Mouse (Mus musculus): ENCODE results near the gene Hoxc11. TPM values are rescaled to one million over a fixed set of nuclear protein-coding genes. Genes with fewer than 3 reads are reported as not detected.

Gene Hoxc11
- polyA plus RNA-seq, 1 experiment from 2014 or later: not detected

GRCm38 (mm10) chr15:102969296-102969695 lies 15.1 kb downstream of the Hoxc11 start:
- Histone ChIP-seq H3K36me3 (no peaks in the 10 kb centered on the region), H3K4me2 (replicated peaks) (no peak overlapping the region), H3K9me3 (no peaks in the 10 kb centered on the region), H3K4me3 (no peak overlapping the region), H3K9ac (replicated peaks) (no peak overlapping the region), H3K4me1 (0 out of 2 replicates have a peak, but pooled peaks cover 6% of the 10 kb centered on the region), H3K27ac (replicated peaks) (no peak overlapping the region), H3K27me3 (peaks cover 98% of the 10 kb centered on the region)
- ATAC-seq (ENCODE audit: low FRiP score, low read depth): no peak
- WGBS: 26% methylated on average over 1 of the region's 1 CpGs

GRCm38 (mm10) chr15:102970740-102971139 lies 16.5 kb downstream of the Hoxc11 start:
- Histone ChIP-seq H3K9ac (replicated peaks) (no peak overlapping the region), H3K4me2 (replicated peaks) (no peak overlapping the region), H3K4me3 (no peak overlapping the region), H3K4me1 (0 out of 2 replicates have a peak, but pooled peaks cover 6% of the 10 kb centered on the region), H3K27me3 (peaks cover 98% of the 10 kb centered on the region), H3K27ac (replicated peaks) (no peak overlapping the region), H3K9me3 (no peaks in the 10 kb centered on the region), H3K36me3 (no peaks in the 10 kb centered on the region)
- ATAC-seq (ENCODE audit: low FRiP score, low read depth): no peak
- 2% methylated on average over 12 of the region's 12 CpGs for WGBS

DNA sequence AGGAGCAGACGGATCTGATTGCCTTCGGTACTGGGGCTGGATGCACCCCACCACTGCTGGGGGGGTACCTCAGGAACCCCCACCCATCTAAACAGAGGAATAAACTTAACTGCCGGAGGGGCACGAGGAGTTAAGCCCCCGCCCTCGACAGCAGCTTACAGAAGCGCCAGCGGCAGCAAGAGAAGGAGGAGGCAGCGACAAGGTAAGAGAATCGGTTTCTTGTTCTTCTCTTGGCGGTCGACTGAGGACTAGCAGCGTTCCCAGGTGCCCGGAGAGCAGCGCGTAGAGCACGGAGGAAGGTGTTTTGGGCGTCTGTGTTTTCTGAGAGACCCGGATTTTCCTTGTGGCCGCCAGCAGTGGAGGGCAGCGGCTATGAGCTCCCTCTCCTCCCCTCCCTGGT lies 18.0 kb downstream of the Hoxc11 start:
- Histone ChIP-seq H3K4me2 (replicated peaks) (no peak overlapping the region), H3K27me3 (peaks cover 98% of the 10 kb centered on the region), H3K36me3 (no peaks in the 10 kb centered on the region), H3K9ac (replicated peaks) (no peak overlapping the region), H3K4me1 (no peaks in the 10 kb centered on the region), H3K27ac (replicated peaks) (no peak overlapping the region), H3K9me3 (no peaks in the 10 kb centered on the region), H3K4me3 (no peak overlapping the region)
- WGBS: under 1% methylated on average over 21 of the region's 21 CpGs
- no peak for ATAC-seq (ENCODE audit: low FRiP score, low read depth)

DNA sequence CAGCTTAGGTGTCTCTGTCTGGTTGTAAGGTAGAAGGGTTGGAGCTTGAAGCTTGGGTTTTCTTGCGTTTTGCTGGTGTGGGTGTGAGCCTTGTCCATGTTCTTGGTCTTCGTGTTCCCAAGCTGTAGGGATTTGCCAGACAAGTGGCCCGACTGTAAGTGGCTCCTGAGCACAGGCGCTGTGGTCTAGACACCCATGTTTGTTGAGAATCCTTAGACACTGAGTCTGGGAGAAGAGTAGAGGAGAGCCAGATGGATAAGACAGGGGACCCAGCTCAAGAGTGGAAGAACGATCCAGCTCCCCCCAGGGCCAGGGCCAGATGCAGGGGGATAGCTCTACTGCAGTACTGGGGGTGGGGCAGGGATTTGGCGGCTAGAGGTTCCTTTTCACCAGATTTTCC lies 18.5 kb downstream of the Hoxc11 start:
- H3K9me3 ChIP-seq: no peaks in the 10 kb centered on the region
- 2% methylated on average over 6 of the region's 6 CpGs for WGBS
- ATAC-seq (ENCODE audit: low FRiP score, low read depth): no peak
- no peak overlapping the region for H3K4me3 ChIP-seq
- H3K27ac ChIP-seq (replicated peaks): no peak overlapping the region
- no peak overlapping the region for H3K4me2 ChIP-seq (replicated peaks)
- H3K9ac ChIP-seq (replicated peaks): no peak overlapping the region
- peaks cover 98% of the 10 kb centered on the region for H3K27me3 ChIP-seq
- H3K36me3 ChIP-seq: no peaks in the 10 kb centered on the region
- H3K4me1 ChIP-seq: no peaks in the 10 kb centered on the region

DNA sequence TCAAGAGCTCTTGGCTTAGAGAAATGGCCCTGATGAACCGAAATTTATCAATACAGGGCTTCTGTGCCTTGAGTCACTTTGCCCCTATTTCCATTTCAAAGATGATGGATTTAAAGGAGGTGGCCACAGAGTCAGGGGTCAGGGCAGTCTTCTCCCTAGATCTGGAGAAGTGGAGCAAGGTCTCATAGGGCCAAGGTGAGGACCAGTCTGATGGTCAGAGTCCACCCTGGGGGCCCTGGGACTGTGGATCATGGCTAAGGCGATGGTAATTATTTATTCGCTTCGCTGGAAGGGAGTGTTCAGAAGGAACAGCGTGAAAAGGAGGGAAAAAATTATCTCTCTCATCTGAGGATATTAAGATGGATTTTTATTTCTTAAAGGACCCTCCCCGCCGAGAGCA lies 20.8 kb downstream of the Hoxc11 start:
- Histone ChIP-seq H3K9ac (replicated peaks) (no peak overlapping the region), H3K4me1 (no peaks in the 10 kb centered on the region), H3K9me3 (no peaks in the 10 kb centered on the region), H3K27ac (replicated peaks) (no peak overlapping the region), H3K4me3 (no peak overlapping the region), H3K4me2 (replicated peaks) (no peak overlapping the region), H3K27me3 (peaks cover 99% of the 10 kb centered on the region), H3K36me3 (no peaks in the 10 kb centered on the region)
- no peak for ATAC-seq (ENCODE audit: low FRiP score, low read depth)
- 5% methylated on average over 7 of the region's 7 CpGs for WGBS

- H3K4me2 ChIP-seq (replicated peaks): no peak overlapping the region
- H3K27me3 ChIP-seq: peaks cover 99% of the 10 kb centered on the region
- no peak overlapping the region for H3K27ac ChIP-seq (replicated peaks)
- H3K9me3 ChIP-seq: no peaks in the 10 kb centered on the region
- WGBS: 2% methylated on average over 21 of the region's 21 CpGs
- no peak for ATAC-seq (ENCODE audit: low FRiP score, low read depth)
- H3K4me3 ChIP-seq: no peak overlapping the region
- no peaks in the 10 kb centered on the region for H3K4me1 ChIP-seq
- H3K9ac ChIP-seq (replicated peaks): no peak overlapping the region
- no peaks in the 10 kb centered on the region for H3K36me3 ChIP-seq
These were observed 21.5 kb downstream of the Hoxc11 start for GRCm38 (mm10) chr15:102975688-102976111.

DNA sequence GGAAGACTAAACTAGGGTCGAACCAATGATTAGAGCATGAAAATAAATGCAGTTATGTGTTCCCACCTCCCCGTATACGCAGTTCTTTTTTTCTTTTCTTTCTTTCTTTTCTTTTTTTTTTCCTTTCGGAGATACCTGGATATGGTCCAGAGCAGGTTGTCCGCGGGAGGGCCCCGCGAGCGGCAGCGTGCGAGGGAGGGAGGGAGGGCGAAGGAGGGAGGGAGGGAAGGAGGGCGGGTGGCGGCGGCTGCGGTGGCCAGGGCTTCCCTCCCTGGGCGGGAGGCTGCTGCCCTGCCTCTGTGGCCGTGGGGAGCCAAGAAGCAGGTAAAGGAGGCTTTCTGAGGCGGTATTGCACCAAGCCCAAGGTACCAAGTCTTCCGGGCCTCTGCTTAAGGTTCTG lies 21.9 kb downstream of the Hoxc11 start, which contains the start of gene Hoxc9:
Gene Hoxc9, plus strand, starts transcription at position 269 of the 400 bp plus-strand sequence.
- ATAC-seq (ENCODE audit: low FRiP score, low read depth): no peak
- H3K9me3 ChIP-seq: no peaks in the 10 kb centered on the region
- H3K27me3 ChIP-seq: peaks cover 99% of the 10 kb centered on the region
- no peaks in the 10 kb centered on the region for H3K4me1 ChIP-seq
- 2% methylated on average over 14 of the region's 20 CpGs for WGBS
- no peak within 1 kb of the TSS for H3K9ac ChIP-seq (replicated peaks)
- no peak within 1 kb of the TSS for H3K27ac ChIP-seq (replicated peaks)
- H3K4me3 ChIP-seq: no peak within 1 kb of the TSS
- H3K36me3 ChIP-seq: no peaks in the 10 kb centered on the region
- no peak within 1 kb of the TSS for H3K4me2 ChIP-seq (replicated peaks)

DNA sequence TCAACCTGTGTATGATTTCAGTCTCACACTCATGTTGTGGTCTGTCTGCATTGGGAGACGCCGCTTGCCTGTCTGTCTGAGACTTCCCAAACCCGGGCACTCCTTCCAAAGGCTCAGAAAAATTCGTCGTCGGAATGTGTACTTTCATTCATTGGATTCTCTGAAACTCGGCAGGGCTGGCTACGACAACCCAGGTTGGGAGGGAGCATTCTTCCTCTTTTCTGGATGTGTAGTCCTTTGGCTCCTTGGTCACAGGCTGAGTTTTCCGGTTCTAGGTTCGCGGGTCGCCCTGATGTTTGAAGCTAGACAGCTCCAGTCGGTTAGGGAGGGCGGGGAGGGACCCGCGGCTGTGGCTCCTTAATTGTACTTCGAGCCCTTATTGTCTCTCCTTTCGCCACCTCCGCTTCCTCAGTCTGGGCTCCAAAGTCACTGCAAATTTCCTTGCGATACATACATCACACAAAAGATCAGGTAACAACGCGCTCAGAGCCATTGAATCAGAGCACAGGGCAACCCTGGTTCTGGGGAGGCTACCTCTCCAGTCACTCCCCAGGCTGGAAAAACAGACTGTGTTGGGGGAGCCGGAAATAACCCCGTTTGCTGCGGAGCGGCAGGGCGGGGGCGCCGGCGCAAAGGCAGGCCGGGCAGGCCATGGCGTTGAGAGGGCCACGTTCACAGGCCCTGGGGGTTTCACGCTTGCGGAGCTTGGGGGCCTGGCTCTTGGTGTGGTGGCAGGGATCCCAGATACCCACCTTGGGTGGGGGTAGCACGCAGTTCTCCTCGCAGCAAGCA lies 22.6 kb downstream of the Hoxc11 start:
- Histone ChIP-seq H3K9ac (replicated peaks) (no peak overlapping the region), H3K36me3 (no peaks in the 10 kb centered on the region), H3K27ac (replicated peaks) (no peak overlapping the region), H3K27me3 (peaks cover 100% of the 10 kb centered on the region), H3K4me2 (replicated peaks) (no peak overlapping the region), H3K4me3 (no peak overlapping the region), H3K4me1 (peaks cover 6% of the 10 kb centered on the region), H3K9me3 (no peaks in the 10 kb centered on the region)
- no peak for ATAC-seq (ENCODE audit: low FRiP score, low read depth)
- WGBS: under 1% methylated on average over 37 of the region's 37 CpGs

DNA sequence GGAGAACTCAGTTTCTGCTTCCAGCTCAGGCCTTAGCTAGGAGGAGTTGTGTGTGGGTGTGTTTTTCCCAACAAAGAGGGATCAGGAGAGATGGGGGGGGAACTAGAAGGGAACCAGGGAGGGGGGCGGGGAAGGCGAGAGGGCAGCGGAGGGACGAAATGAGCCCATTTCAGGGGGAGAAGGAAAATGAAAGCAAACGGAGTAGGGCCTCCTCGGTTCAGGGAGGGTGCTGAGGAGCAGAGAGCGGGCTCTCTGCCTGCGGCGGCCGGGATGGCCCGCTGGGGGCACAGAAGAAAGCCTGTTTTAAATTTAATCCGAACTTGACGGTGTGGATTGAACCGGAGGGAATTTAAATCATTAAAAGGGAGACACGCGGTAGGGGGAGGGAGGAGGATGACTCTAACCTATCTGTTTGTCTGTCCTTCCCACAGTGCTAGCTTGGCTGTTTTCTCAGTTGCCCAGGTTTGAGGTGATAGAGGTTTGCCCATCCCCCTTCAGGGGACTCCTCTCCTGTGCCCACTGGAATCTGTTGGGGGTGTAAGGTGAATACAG lies 23.3 kb downstream of the Hoxc11 start:
- Histone ChIP-seq H3K4me2 (replicated peaks) (no peak overlapping the region), H3K9me3 (no peaks in the 10 kb centered on the region), H3K4me3 (no peak overlapping the region), H3K9ac (replicated peaks) (no peak overlapping the region), H3K27ac (replicated peaks) (no peak overlapping the region), H3K27me3 (peaks cover 100% of the 10 kb centered on the region), H3K36me3 (no peaks in the 10 kb centered on the region), H3K4me1 (peaks cover 8% of the 10 kb centered on the region)
- WGBS: under 1% methylated on average over 15 of the region's 16 CpGs
- ATAC-seq (ENCODE audit: low FRiP score, low read depth): no peak

DNA sequence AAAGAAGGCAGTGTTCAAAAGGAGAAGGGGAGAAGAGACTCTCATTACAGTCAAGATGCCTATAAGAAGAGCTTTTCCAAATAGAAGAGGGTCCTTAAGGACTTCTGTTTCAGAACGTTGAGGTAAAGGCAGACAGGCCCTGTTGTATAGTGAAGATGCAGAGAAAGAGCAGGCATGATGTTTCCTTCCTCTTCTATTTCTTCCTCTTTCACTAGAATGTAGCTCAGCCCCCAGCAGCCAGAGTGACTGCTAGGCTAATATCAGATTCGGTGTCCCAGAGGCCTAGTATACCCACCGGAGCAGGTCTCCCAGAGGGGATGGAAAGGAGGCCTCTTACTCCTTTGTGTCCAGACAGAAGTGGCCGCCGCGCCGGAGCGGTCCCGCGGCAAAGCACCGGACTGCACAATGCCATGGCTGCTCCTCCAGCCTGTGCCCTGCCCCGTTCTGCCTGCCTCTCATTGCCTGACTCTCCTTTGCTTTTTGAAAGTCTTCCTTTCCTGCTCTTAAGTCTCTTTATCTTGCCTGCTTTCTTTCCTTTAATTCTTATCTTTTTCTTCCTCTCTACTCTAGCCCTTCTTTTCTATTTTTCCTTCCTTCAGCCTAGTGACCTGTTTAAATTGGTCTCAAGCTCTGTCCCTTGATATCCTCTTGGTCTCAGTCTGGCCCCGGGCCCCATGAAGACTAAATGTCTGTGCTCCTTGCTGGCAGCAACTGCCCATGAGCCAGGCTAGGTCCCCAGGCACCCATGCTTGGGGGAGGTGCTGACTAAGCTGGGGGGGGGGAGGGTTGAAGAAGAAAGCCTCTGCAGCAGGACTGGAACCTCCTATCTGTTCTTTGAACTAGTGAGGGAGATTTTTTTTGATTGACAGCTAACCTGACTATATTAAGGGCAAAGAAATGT lies 24.6 kb downstream of the Hoxc11 start:
- Histone ChIP-seq H3K9ac (replicated peaks) (no peak overlapping the region), H3K4me2 (replicated peaks) (no peak overlapping the region), H3K9me3 (no peaks in the 10 kb centered on the region), H3K4me3 (no peak overlapping the region), H3K27ac (replicated peaks) (no peak overlapping the region), H3K4me1 (peaks cover 8% of the 10 kb centered on the region), H3K27me3 (peaks cover 100% of the 10 kb centered on the region), H3K36me3 (no peaks in the 10 kb centered on the region)
- 3% methylated on average over 13 of the region's 13 CpGs for WGBS
- no peak for ATAC-seq (ENCODE audit: low FRiP score, low read depth)

DNA sequence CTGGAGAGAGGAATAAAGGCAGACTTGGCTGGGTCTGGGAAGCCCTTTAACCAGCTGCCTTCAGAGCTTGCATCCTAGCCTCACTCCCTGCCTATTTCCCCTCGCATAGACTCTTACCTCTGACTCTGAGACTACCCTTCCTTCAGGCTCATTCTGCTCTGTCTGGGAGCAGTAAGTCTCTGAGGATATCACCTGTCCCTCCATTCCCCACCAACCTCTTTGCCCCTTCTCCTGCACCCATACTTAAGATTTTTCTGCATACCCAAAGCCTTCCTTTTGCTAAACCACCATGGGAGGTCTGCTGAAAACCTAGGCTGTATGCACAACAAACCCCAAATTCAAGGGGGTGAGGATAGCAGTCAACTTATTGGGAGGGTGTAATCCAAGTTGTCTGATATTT lies 25.7 kb downstream of the Hoxc11 start:
- ATAC-seq (ENCODE audit: low FRiP score, low read depth): no peak
- Histone ChIP-seq H3K4me3 (no peak overlapping the region), H3K36me3 (no peaks in the 10 kb centered on the region), H3K27me3 (peaks cover 100% of the 10 kb centered on the region), H3K27ac (replicated peaks) (no peak overlapping the region), H3K9me3 (no peaks in the 10 kb centered on the region), H3K4me1 (peaks cover 8% of the 10 kb centered on the region), H3K9ac (replicated peaks) (no peak overlapping the region), H3K4me2 (replicated peaks) (no peak overlapping the region)
- WGBS: 0% methylated on average over 1 of the region's 1 CpGs

GRCm38 (mm10) chr15:102980352-102980751 lies 26.1 kb downstream of the Hoxc11 start:
- Histone ChIP-seq H3K27me3 (peaks cover 100% of the 10 kb centered on the region), H3K4me3 (no peak overlapping the region), H3K9ac (replicated peaks) (no peak overlapping the region), H3K27ac (replicated peaks) (no peak overlapping the region), H3K4me2 (replicated peaks) (no peak overlapping the region), H3K36me3 (no peaks in the 10 kb centered on the region), H3K4me1 (peaks cover 8% of the 10 kb centered on the region), H3K9me3 (no peaks in the 10 kb centered on the region)
- 2% methylated on average over 11 of the region's 11 CpGs for WGBS
- no peak for ATAC-seq (ENCODE audit: low FRiP score, low read depth)

Measured in midbrain, embryonic 12.5 days (tissue).